Mouse (Mus musculus): ENCODE measurements around the gene Tbc1d24. TPM values are rescaled to one million over a fixed set of nuclear protein-coding genes. Genes with fewer than 3 reads are reported as not detected.
A peak's percentile ranks its signal among the peaks of the same experiment; 100 is the strongest.

Tbc1d24 gene
- polyA plus RNA-seq, 1 experiment from 2014 or later = 7.4 TPM

DNA sequence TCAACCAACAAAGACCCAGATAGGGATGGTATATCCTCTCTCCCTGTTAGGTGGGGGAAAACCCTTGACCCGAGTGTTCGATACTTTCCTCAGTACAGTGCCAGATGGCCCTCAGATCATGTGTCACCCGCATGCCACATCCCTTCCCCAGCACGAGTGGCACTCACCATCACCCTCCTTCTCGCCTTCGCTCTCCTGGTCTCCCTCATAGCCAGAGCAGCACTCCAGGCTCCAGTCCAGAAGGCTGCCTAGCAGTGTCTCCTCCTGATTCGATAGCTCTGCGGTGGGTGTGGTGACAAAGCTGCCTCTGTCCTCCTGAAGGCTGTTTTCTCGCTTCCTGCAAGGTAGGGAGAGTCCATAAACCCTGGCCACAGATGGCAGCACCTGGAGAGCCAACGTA lies 19.4 kb upstream of the Tbc1d24 start:
- Histone ChIP-seq H3K27me3 (no peaks in the 10 kb centered on the region), H3K27ac (no peak overlapping the region), H3K9me3 (no peaks in the 10 kb centered on the region), H3K36me3 (peaks cover 67% of the 10 kb centered on the region), H3K4me1 (peaks cover 11% of the 10 kb centered on the region), H3K4me3 (no peak overlapping the region), H3K4me2 (no peak overlapping the region), H3K9ac (no peak overlapping the region)
- WGBS = 81% methylated on average over 10 of the region's 10 CpGs
- no peak for ATAC-seq (ENCODE audit: insufficient number of reproducible peaks, low FRiP score, low TSS enrichment, low read depth)

DNA sequence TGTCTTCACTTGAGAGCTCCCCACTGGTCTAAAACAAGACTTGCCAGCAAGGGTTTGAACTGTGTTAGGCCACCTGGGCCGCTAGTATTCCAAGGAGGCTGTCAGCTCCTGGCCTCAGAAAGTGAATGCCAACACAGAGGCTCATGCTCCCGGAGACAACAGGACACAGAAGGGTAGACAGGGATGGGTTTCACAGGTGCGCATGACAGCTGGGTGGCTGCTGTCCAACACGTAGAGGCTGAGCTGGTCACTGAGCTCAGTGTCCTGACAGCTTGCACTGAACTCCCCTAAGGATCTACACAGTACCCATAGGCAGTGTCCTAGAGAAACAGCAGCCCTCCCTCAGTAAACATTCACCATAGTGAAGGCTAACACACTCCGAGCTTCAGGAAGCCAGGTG lies 18.2 kb upstream of the Tbc1d24 start:
- Histone ChIP-seq H3K36me3 (peaks cover 58% of the 10 kb centered on the region), H3K4me3 (no peak overlapping the region), H3K4me2 (no peak overlapping the region), H3K27me3 (no peaks in the 10 kb centered on the region), H3K9me3 (no peaks in the 10 kb centered on the region), H3K27ac (no peak overlapping the region), H3K4me1 (peaks cover 17% of the 10 kb centered on the region), H3K9ac (no peak overlapping the region)
- ATAC-seq (ENCODE audit: insufficient number of reproducible peaks, low FRiP score, low TSS enrichment, low read depth) = no peak
- 89% methylated on average over 5 of the region's 5 CpGs for WGBS

DNA sequence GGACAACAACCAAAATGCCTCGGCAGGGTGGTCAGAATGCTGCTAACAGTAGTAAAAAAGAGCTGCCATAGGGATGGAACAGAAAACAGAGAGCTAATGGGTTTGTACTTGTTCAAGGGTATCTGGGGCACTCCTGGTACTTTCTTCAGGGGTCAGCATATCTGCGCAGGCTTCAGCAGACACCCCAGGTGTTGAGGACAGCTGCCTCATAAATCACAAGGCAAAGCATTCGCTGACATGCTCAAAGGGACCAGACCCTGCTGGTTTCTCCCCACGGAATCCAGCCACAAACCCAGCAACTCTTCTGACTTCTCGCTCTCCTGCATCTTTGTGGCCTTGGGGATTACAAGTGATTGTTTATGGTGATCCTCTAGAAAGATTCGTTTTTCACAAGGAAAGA lies 17.3 kb upstream of the Tbc1d24 start:
- no peak overlapping the region for H3K9ac ChIP-seq
- H3K27me3 ChIP-seq = no peaks in the 10 kb centered on the region
- H3K4me1 ChIP-seq = peaks cover 17% of the 10 kb centered on the region
- 57% methylated on average over 6 of the region's 6 CpGs for WGBS
- no peaks in the 10 kb centered on the region for H3K9me3 ChIP-seq
- ATAC-seq (ENCODE audit: insufficient number of reproducible peaks, low FRiP score, low TSS enrichment, low read depth) = no peak
- no peak overlapping the region for H3K4me3 ChIP-seq
- H3K36me3 ChIP-seq = peaks cover 58% of the 10 kb centered on the region
- 0 out of 2 replicates have a peak overlapping the region, but pooled peaks have one; percentile 47 for H3K27ac ChIP-seq
- H3K4me2 ChIP-seq = no peak overlapping the region

DNA sequence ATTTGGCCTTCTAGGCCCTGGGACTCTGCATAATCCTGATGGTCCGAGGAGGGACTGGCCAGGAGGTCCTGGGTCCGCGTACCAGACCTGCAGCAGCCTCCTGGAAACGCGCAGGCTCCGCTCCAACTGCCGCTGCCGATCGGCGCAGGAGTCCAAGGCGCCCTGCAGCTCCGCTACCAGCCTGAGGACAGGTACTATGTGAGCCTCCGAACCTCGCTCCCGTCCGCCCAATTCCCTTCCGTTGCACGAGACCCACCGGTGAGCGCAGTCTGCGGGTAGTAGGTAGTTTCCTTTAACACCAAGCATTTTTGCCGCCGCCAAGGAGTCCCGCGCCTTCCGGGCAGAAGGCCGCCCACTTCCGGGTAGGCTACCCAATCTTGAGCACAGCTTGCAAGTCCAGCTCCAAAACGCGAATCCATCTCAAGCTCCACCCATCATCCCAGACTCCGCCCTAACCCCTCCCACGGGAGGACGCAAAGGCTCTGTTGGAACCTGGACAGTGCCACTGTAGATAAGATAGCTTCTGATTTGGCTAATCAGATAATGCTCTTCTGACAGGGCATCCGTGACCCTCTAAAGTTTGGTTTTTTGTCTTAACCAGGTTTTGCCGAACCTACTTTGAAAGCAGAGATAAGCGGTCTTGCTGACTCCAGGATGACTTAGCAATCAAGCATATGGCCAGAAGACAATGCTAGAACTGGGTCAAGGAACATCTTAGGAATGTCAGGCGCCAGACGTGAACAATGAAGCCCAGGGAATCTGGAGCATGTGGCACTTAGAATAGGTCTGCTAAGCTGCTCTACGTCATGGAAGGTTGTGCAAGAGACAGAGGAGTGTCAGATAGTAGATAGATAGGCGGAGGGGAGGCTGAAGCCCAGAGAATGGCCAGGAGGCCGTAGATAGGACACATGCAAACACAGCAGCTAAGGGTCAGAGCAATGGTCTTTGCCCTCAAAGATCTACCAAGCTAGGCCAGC lies 15.4 kb upstream of the Tbc1d24 start, which contains the start of gene Tedc2:
Tedc2 (minus strand) TSS at position 417 of the 977 bp plus-strand sequence.
- 6% methylated on average over 41 of the region's 41 CpGs for WGBS
- no peaks in the 10 kb centered on the region for H3K27me3 ChIP-seq
- peaks cover 58% of the 10 kb centered on the region for H3K36me3 ChIP-seq
- H3K27ac ChIP-seq = peak within 1 kb of the TSS; percentile 81
- peak within 1 kb of the TSS; percentile 81 for H3K4me2 ChIP-seq
- peak within 1 kb of the TSS; percentile 83 for H3K4me3 ChIP-seq
- H3K9ac ChIP-seq = peak within 1 kb of the TSS; percentile 78
- no peaks in the 10 kb centered on the region for H3K9me3 ChIP-seq
- peaks cover 17% of the 10 kb centered on the region for H3K4me1 ChIP-seq
- ATAC-seq (ENCODE audit: insufficient number of reproducible peaks, low FRiP score, low TSS enrichment, low read depth) = peak; percentile 87

DNA sequence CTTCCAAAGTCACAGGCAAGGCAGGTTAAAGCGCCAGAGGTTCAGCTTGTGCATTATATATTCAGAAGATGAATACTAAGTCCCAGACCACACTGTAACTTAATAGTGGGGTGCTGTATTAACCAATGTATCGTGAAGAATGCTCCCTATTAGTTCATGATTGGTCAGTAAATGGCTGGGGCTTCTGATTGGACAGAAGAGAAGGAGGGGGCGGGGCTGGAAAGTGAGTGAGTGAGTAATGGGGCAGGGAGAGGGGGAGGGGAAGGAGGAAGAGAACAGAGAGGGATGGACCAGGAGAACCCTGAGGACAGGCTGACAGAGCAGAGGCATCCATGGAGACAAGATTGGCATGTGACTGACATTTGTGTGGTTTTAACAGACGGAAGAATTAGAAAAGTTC lies 11.5 kb upstream of the Tbc1d24 start:
- H3K4me2 ChIP-seq = no peak overlapping the region
- H3K9me3 ChIP-seq = no peaks in the 10 kb centered on the region
- no peaks in the 10 kb centered on the region for H3K27me3 ChIP-seq
- no peak overlapping the region for H3K9ac ChIP-seq
- H3K27ac ChIP-seq = no peak overlapping the region
- H3K4me3 ChIP-seq = no peak overlapping the region
- H3K4me1 ChIP-seq = peaks cover 29% of the 10 kb centered on the region
- H3K36me3 ChIP-seq = peaks cover 38% of the 10 kb centered on the region
- no peak for ATAC-seq (ENCODE audit: insufficient number of reproducible peaks, low FRiP score, low TSS enrichment, low read depth)
- 65% methylated on average over 4 of the region's 4 CpGs for WGBS

DNA sequence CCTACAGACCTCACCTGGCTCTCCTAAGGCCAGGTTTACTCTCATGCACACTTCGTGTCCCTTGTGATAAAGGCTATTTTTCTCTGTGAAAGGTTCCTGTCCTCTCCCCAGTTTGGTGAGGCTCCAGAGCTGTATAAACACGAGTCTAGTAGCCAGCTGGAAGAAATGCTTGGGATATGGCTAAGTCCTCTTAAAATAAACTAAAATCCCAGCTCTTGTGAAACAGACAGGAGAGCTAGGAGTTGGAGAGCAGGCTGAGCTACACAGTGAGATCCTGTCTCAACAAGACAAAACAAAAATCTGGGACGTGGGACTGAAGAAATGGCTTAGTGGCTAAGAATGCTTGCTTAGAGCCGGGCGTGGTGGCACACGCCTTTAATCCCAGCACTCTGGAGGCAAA lies 7.8 kb upstream of the Tbc1d24 start:
- 70% methylated on average over 6 of the region's 6 CpGs for WGBS
- peak overlapping the region; percentile 96 for H3K27ac ChIP-seq
- peaks cover 33% of the 10 kb centered on the region for H3K36me3 ChIP-seq
- no peaks in the 10 kb centered on the region for H3K9me3 ChIP-seq
- no peak overlapping the region for H3K9ac ChIP-seq
- no peak for ATAC-seq (ENCODE audit: insufficient number of reproducible peaks, low FRiP score, low TSS enrichment, low read depth)
- peaks cover 48% of the 10 kb centered on the region for H3K4me1 ChIP-seq
- no peaks in the 10 kb centered on the region for H3K27me3 ChIP-seq
- H3K4me3 ChIP-seq = no peak overlapping the region
- H3K4me2 ChIP-seq = no peak overlapping the region

DNA sequence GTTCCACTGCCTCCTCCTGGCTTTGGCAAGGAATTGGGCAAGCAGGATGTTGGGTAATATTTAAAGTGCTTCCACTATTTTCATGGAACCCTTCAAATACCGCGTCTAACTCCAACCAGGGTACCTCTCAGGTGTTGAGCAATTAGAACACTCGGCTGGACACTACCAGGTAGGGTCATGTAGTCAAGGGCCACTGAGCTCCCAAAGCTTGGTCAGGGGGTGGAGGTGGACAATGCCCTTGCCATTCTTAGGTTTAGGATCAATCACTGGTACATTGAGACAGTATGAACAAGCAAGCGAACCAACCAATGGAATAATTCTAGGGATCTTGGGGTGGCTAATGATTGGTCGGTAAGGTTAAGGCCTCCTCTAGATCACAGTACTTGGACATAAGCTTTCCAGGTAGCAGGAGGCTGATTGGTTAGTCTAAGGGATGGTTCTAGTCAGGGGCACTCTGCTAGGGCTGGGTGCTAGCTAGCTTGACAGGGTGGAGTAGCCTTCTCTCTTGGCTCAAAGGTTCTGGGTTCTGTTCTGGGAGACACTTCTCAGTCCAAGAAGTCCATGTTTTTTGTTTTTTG lies 7.2 kb upstream of the Tbc1d24 start:
- Histone ChIP-seq H3K4me3 (peak overlapping the region; percentile 48), H3K27ac (peak overlapping the region; percentile 96), H3K36me3 (peaks cover 26% of the 10 kb centered on the region), H3K4me1 (peaks cover 54% of the 10 kb centered on the region), H3K9me3 (no peaks in the 10 kb centered on the region), H3K4me2 (peak overlapping the region; percentile 95), H3K27me3 (no peaks in the 10 kb centered on the region; the same call in none of the 2 replicates), H3K9ac (no peak overlapping the region)
- 30% methylated on average over 5 of the region's 5 CpGs for WGBS
- no peak for ATAC-seq (ENCODE audit: insufficient number of reproducible peaks, low FRiP score, low TSS enrichment, low read depth)

DNA sequence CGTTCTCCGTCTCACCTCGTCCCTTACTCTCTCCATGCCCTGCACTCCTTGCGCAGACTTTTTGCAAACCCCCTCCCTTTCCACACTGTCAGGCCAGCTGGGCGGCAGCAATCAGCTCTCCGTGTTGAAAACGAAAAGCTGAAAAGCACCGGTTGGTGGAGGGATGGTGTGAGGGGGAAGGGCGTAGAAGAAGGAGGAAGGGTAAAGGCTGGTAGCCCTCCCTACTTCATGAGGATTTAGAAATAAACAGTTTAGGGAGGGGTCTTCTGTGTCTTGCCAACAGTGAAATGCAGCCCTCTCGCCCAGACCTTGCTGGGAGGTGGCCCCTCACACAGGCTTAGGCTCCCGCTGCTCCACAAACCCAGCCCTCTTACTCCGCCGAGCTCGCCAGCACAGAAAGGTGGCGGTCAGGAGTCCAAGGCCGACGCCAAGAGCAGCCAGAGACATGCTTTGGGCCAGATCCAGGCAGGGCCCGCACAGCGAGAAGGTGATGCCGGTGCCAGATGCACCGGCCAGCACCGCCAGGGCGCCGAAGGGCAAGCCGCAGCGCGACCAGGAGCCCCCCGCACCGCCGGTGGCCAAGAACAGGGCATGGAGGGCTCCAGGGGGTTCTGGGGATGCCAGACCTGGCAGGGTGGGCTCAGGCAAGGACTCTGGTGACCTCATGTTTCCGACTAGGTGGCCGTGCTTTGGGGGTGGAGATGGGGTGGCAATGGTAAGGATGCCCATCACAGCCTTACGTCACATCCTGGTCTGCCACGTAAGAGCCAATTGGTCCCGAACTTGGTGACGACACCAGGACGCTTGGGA lies 6.5 kb upstream of the Tbc1d24 start:
- peaks cover 61% of the 10 kb centered on the region for H3K4me1 ChIP-seq

DNA sequence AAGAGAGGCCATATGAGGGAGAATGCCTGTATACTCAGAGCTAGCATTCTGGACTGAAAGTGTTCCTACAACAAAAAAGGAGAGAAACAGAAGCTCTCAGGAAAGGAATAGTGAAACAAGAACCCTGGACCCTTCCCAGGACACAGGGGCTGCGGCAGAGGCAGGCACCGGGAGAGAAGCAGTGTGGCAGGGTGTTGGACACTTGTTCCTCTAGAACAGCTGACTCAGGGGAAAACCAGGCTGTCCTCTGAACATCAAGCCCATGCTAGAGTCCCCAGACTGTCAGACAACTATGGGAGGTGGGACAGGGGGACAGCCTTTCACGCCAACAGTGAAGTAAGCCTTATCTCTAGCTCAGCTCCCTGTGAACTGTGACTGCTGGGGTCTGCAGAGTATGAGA lies 5.2 kb upstream of the Tbc1d24 start:
- Histone ChIP-seq H3K4me3 (0 out of 2 replicates have a peak overlapping the region, but pooled peaks have one; percentile 48), H3K36me3 (peaks cover 9% of the 10 kb centered on the region), H3K9me3 (no peaks in the 10 kb centered on the region), H3K9ac (no peak overlapping the region), H3K27me3 (no peaks in the 10 kb centered on the region; the same call in none of the 2 replicates), H3K27ac (peak overlapping the region; percentile 96), H3K4me2 (peak overlapping the region; percentile 95; the same call in 1 of the 2 replicates), H3K4me1 (peaks cover 74% of the 10 kb centered on the region)
- 53% methylated on average over 3 of the region's 3 CpGs for WGBS
- no peak for ATAC-seq (ENCODE audit: insufficient number of reproducible peaks, low FRiP score, low TSS enrichment, low read depth)

More for the DNA sequence above, 6.5 kb upstream of the Tbc1d24 start:
- Histone ChIP-seq H3K9ac (peak overlapping the region; percentile 65), H3K36me3 (peaks cover 21% of the 10 kb centered on the region), H3K4me3 (peak overlapping the region; percentile 48), H3K4me2 (peak overlapping the region; percentile 95), H3K27me3 (no peaks in the 10 kb centered on the region; the same call in none of the 2 replicates), H3K9me3 (no peaks in the 10 kb centered on the region), H3K27ac (peak overlapping the region; percentile 96)
- WGBS = 2% methylated on average over 37 of the region's 37 CpGs
- ATAC-seq (ENCODE audit: insufficient number of reproducible peaks, low FRiP score, low TSS enrichment, low read depth) = no peak; the same call in 1 of the 2 replicates

DNA sequence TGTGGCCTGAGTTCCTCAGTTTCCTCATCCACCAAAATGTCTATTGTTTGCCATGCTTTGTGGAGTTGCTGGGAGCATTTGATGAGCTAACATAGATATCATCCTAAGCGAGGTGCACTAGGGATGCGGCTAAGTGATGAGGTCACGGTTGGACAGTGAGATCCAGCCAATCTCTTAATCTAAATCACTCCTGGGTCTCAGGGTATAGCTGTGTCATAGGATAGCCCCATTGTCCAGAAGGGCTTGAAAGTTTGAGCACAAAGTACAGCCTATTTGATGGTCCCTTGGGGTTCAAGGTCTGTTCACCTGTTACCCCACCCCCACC lies 4.5 kb upstream of the Tbc1d24 start:
- ATAC-seq (ENCODE audit: insufficient number of reproducible peaks, low FRiP score, low TSS enrichment, low read depth) = no peak
- Histone ChIP-seq H3K9ac (no peak overlapping the region), H3K4me3 (peak overlapping the region; percentile 71; the same call in 1 of the 2 replicates), H3K27me3 (no peaks in the 10 kb centered on the region; the same call in none of the 2 replicates), H3K4me2 (peak overlapping the region; percentile 91), H3K27ac (peak overlapping the region; percentile 96), H3K36me3 (0 out of 2 replicates have a peak, but pooled peaks cover 3% of the 10 kb centered on the region), H3K9me3 (no peaks in the 10 kb centered on the region), H3K4me1 (peaks cover 81% of the 10 kb centered on the region)
- 61% methylated on average over 3 of the region's 3 CpGs for WGBS
